Mouse (Mus musculus) kidney, adult 2 months (tissue): ENCODE measurements around the gene Shb.

Source experiments
- CTCF ChIP-seq: fragments of 200-500 bp; conservative IDR thresholded peaks from 2 replicates; pipeline ENCODE4 v1.5.1; 2011; ENCODE audit warnings: low read depth, mild to moderate bottlenecking, control low read depth, low read length, moderate library complexity, mixed read lengths; ENCODE audit not compliant: insufficient read depth, insufficient read length
- POLR2A ChIP-seq: fragments of 200-500 bp; IDR thresholded peaks from one replicate; pipeline ENCODE4 v1.6.1; 2011; ENCODE audit warnings: low read depth, low read length, control low read depth

- TF ChIP-seq CTCF (no peak; the same call in 1 of the 2 replicates), POLR2A (no peak)
Measured at GRCm38 (mm10) chr4:45435899-45436298, 96.4 kb downstream of the Shb start.
